Mouse (Mus musculus) common myeloid progenitor, adult 5-6 weeks (primary cell): ENCODE results near the gene Slc26a1. TPM values are rescaled to one million over a fixed set of nuclear protein-coding genes. Genes with fewer than 3 reads are reported as not detected.

Source experiments
- ATAC-seq: replicated peaks from 2 replicates; pipeline ENCODE4 v1.8.0; 2016; ENCODE audit warnings: low read depth, mild to moderate bottlenecking, moderate TSS enrichment, inconsistent platforms; ENCODE audit not compliant: poor library complexity, severe bottlenecking
- total RNA-seq: library from RNA; stranded (forward); fragments of 200-1000, 187-1606 nt; gene quantifications from 2 replicates; pipeline ENCODE4 v1.2.3, GENCODE M21; 2017

Gene Slc26a1
- total RNA-seq, 1 experiment from 2014 or later: 5.1 TPM

DNA sequence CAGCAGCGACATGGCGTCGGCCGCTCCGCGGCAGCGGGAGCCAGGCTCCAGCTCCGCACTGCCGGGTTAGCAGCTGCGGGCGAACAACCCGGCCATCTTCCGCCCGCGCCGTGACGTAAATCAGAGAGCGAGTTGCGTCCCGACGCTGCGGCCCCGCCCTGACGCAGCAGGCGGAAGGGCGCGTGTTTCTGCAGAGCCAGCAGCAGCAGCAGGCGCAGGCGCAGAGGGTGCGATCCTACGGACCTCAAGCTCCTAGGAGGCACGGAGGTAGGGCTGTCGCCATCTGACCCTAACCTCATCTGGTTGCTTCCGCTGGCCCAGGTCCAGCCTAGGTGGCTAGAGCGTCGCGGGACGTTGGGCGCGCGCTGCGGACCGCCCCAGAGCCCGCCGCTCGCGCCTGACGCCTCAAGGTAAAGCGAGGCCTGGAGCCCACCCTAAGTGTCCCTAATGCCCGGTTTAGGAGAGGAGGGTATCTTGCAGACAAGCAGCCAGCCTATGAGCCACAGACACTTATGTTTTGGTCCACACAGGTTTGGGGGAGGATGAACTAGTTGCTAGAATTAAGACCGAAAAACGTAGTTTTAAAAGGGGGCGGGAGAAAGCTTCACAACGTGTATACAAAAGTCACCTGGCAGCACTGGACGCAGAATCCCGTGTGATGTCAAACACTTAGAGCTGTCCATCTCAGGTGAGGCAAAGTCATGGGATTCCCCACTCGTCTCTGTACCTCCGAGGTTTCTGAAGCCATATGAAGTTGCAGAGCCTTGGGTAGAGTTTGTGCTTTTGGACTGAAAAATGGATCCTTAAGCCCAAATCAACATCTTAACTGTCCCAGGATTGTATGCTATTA is 45.5 kb downstream of the Slc26a1 start, which contains the start of the genes Gak and Tmem175:
Gak (minus strand) TSS at position 122 of the 850 bp plus-strand sequence.
Tmem175 (plus strand) TSS at position 137 of the 850 bp plus-strand sequence.
- ATAC-seq: peak; percentile 93

DNA sequence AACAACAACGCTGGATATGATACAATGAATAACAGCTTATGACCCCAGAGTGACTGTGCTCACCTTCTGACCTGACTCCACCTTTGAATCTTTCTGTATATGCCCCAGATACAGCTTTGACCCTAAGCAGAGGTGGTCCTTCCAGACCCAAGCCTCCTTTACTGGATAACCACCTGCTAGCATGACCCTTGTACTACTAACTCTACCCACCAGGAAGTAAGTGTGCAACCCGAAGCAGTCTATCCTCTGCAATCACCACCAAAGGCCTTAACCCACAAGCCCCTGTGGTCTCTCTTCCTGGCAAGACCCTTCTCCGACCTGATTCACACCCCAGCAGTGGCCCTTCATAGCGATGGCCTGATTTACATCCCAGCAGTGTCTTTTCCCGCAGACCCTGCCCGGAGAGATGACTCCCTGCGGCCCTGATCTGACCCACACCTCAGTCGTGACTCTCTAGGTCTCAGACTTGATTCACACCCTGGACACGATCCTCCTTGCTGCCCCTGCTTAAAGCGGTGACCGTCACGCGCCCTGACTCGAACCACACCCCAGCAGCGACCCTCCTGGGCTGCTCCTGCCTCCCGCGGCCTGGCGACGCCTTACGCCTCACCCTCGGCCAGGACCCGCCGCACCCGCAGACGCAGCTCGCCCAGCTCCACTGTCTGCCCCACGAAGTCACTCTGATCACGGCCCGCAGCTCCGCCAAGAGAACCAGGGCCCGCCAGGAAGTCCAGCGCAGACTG is 46.3 kb downstream of the Slc26a1 start:
- peak; percentile 37 for ATAC-seq

DNA sequence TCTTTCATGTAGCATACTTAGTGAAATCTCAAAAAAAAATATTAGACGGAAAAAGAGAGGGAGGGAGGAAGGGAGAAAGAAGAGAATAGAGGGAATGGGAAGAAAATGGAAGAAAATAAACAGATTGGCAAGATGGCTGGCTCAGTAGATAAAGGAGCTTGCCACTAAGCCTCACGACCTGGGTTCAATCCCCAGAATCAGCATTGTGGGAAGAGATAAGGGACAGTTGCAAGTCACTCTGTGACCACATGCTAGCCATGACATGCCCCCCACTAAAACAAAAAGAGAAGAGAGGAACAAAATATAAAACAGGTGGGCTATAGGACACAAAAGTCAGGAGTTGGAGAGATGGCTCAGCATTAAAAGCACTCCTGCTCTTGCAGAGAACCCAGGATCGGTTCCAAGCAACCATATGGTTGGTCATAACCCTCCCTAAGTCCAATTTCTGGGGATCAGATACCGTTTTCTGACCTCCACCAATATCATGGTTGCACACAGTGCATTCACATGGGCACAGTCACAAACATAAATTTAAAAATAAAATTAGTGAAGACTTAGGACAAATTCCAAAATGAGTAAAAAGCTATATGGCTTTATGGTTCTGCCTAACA is 49.2 kb downstream of the Slc26a1 start:
- no peak for ATAC-seq

DNA sequence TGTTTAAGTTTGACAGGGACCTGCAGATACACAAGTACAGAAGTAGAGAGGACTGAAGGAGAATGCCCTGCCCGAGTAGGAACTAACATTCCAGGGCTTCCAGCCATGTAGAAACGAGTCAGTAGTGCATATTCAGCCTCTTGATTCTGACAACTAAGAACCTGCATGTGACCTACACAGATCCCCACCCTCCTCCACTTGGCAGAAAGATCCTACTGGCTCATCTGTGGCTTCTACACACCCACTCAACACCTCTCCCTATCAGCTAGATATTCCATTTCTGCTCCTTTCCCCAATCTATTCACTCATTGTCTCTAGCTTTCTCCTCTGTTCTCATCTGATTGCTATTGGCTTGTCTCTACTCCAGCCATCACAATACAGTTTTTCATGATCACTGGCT is 53.5 kb downstream of the Slc26a1 start:
- ATAC-seq: no peak

Other genes with a start within 250 kb of the Slc26a1 start
- gene Atp5k, start 241.1 kb downstream of the Slc26a1 start, total RNA-seq: 186 and 241 TPM in 2 replicates
- 0.46 TPM in 1 of 2 replicates, not detected in the other for gene Mfsd7a, start 226.7 kb downstream of the Slc26a1 start, total RNA-seq
- 13.0 and 16.1 TPM in 2 replicates for gene Pcgf3, start 214.3 kb downstream of the Slc26a1 start, total RNA-seq
- gene Cplx1, start 125.5 kb downstream of the Slc26a1 start, total RNA-seq: 0.27 TPM in 1 of 2 replicates, not detected in the other
- 102 and 105 TPM in 2 replicates for gene Gak, start 45.8 kb downstream of the Slc26a1 start, total RNA-seq
- 17.2 and 19.9 TPM in 2 replicates for gene Tmem175, start 45.8 kb downstream of the Slc26a1 start, total RNA-seq
- gene Idua, start 15.2 kb downstream of the Slc26a1 start, total RNA-seq: 6.6 and 12.9 TPM in 2 replicates
- gene Dgkq, start 5.9 kb downstream of the Slc26a1 start, total RNA-seq: 6.2 and 12.8 TPM in 2 replicates
- 1.6 and 3.7 TPM in 2 replicates for gene Fgfrl1, start 16.8 kb upstream of the Slc26a1 start, total RNA-seq
- gene Rnf212, start 99.4 kb upstream of the Slc26a1 start, total RNA-seq: 0.78 TPM in 1 of 2 replicates, not detected in the other
- not detected in 2 replicates for gene Tmed11, start 119.8 kb upstream of the Slc26a1 start, total RNA-seq
- gene Vmn2r8, start 133.3 kb upstream of the Slc26a1 start, total RNA-seq: not detected in 2 replicates
- not detected in 2 replicates for gene Vmn2r9, start 177.0 kb upstream of the Slc26a1 start, total RNA-seq